Mouse (Mus musculus) thymus, adult 2 months (tissue): ENCODE data around the gene Fgfr2.

Experiments used
- CTCF ChIP-seq: fragments of 200-500 bp; IDR thresholded peaks from 2 replicates; pipeline ENCODE4 v1.5.1; 2012; ENCODE audit warnings: mild to moderate bottlenecking, control low read depth, low read length, moderate library complexity, borderline replicate concordance; ENCODE audit not compliant: control insufficient read depth, poor library complexity, insufficient read depth; ENCODE audit errors: extremely low read depth
- POLR2A ChIP-seq: fragments of 200-500 bp; IDR thresholded peaks from 2 replicates; pipeline ENCODE4 v1.6.1; 2012; ENCODE audit warnings: mild to moderate bottlenecking, low read length, control low read depth, moderate library complexity; ENCODE audit not compliant: control insufficient read depth, poor library complexity, insufficient read depth; ENCODE audit errors: extremely low read depth

DNA sequence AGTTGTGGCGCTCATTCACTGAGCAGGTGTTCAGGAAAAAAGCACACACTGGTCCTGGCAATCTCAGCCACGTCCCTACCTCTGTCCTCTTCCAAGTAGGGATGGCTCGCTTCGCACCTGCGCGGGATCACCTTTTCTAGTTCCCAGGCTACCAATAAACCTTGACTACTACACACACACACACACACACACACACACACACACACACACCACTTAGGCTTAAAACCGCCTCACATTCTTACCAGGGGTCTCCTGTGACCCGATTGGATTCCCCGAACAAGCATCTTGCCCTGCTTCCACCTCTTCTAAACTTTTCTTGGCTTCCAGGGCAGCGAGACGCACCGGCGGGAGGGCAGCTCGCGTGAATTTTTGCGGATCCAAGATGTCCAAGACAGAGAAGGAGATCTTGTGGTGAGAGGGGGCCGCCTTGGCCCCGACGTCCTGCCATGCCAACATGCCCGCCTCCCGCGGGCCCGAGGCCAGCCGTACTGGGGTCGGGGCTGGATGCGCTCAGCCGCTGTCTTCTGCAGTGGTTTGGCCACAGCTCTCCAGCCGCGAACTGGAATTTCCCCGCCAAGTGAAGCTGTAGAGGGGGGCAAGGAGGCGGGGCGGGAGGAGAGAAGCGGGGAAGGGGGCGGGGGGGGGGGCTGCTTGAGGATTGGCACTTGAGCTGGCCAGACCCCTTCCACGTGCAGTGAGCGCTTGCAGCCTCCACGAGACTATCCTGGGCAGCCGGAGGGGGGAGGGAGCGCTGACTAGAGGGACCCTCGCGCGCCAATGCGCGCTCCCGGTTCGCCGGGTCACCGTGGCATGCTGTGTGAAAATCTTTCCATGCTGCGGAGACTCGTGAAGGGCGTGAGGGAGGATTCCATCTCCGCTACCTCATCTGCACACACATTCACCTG lies 523.8 kb downstream of the Fgfr2 start, which contains the start of gene Nkx1-2:
- no peak for TF ChIP-seq POLR2A
- no peak for TF ChIP-seq CTCF
